Mouse (Mus musculus) layer of hippocampus, adult 2 months (tissue): ENCODE data around the gene Hephl1. TPM values are rescaled to one million over a fixed set of nuclear protein-coding genes. Genes with fewer than 3 reads are reported as not detected.

Experiments used
- DNase-seq, 2 experiments: peaks; one replicate each; pipeline ENCODE4 v3.0.0; 2022; ENCODE audit warnings: low spot score in 2 of 2
- H3K27ac ChIP-seq: fragments of 200-600 bp; 2 replicates; pipeline ENCODE4 v1.8.1; 2022
- H3K4me3 ChIP-seq: fragments of 200-600 bp; 2 replicates; pipeline ENCODE4 v1.8.1; 2022; ENCODE audit warnings: mild to moderate bottlenecking
- CTCF ChIP-seq: fragments of 200-600 bp; conservative IDR thresholded peaks from 2 replicates; pipeline ENCODE4 v1.8.1; 2022; ENCODE audit warnings: antibody characterized with exemption, mild to moderate bottlenecking, moderate library complexity
- total RNA-seq, 2 experiments: library from RNA; stranded (reverse); gene quantifications; 2 replicates each; pipeline ENCODE4 v1.2.3; 2021

Gene Hephl1
- total RNA-seq, 2 experiments from 2014 or later: not detected

DNA sequence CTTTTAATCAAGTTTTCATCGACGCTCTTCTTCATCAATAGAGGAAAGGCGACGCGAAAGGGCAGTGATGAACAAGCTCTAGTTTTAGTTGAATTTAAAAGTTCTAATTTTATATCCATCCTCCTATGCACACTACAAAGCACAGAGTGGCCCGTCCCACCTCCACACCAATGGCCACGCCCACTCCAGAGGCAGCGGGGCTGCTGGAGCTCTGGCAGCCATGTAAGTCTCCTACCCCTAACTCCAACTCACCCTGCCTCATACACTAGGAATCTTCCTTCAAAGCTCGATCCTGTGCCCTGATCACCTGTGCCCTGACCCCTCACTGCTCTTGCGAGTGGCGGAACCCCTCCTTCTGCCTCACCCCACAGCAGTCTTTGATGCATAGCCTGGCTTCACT is 70.4 kb downstream of the Hephl1 start:
- Histone ChIP-seq H3K4me3 (no peak overlapping the region), H3K27ac (no peak overlapping the region)
- no peak for DNase-seq
- no peak for TF ChIP-seq CTCF

- DNase-seq: no peak
- H3K27ac ChIP-seq: no peak overlapping the region
- TF ChIP-seq CTCF: no peak
Observed at GRCm38 (mm10) chr9:15039848-15040247, 72.1 kb downstream of the Hephl1 start.

GRCm38 (mm10) chr9:15037704-15038103 is 74.2 kb downstream of the Hephl1 start:
- no peak for TF ChIP-seq CTCF
- H3K27ac ChIP-seq: no peak overlapping the region
- no peak overlapping the region for H3K4me3 ChIP-seq
- no peak for DNase-seq

More at GRCm38 (mm10) chr9:15039848-15040247, 72.1 kb downstream of the Hephl1 start:
- H3K4me3 ChIP-seq: no peak overlapping the region

DNA sequence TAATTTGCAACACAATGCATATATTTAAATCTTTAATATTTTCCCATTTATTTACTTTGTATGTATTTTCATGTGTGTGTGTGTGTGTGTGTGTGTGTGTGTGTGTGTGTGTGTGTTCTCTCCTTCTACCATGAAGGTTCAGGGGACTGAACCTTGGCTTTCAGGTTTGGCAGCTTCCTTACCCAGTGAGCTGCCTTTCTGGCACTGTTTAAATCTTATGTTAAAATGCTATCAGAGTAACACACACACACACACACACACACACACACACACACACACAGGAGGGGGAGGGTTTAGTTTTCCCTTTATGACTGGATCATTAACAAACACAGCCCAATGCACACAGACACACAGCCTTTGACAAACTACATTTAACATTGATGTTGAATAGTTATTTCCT is 74.7 kb downstream of the Hephl1 start:
- Histone ChIP-seq H3K27ac (no peak overlapping the region), H3K4me3 (no peak overlapping the region)
- TF ChIP-seq CTCF: no peak
- DNase-seq: no peak

DNA sequence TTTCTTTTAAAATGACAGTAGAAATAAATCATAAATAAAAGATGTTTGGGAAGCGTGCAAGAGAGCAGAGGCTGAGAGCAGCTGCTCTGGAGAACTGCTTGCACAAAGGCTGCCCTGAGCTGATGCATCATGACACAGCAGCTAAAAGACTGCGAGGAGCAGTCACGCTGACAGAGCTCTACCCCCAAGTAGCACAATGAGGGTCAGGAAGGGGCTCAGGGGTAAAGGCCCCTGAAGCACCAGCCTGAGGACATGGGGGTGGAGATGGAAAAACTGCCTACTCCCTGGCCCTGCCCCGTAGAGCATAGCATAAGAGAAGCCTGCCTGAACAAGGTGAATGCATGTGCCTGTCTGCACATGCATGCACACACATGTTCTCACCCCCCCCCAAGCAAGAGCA is 75.1 kb downstream of the Hephl1 start:
- no peak for TF ChIP-seq CTCF
- no peak overlapping the region for H3K4me3 ChIP-seq
- DNase-seq: no peak
- no peak overlapping the region; the same call in 1 of the 2 replicates for H3K27ac ChIP-seq

GRCm38 (mm10) chr9:15036405-15036804 is 75.5 kb downstream of the Hephl1 start:
- H3K4me3 ChIP-seq: no peak overlapping the region
- TF ChIP-seq CTCF: no peak

DNA sequence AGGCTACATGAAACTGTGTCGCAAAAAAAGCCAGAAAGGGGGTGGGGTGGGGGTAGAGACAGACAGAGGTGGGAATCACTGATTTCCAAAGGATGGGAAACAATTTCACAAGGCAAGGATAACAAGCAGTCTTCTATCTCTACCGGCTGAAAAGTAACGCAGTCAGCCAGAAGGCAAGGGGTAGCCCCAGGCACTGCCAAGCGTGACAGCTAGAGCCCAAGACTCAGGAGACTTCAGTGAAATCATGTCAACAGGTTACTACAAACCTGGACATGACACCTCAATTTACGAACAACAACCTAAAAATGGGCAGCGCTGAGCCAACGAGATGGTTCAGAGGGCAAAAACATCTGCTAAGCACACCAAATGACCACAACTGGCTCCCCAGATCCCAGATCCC is 75.9 kb downstream of the Hephl1 start:
- Histone ChIP-seq H3K4me3 (no peak overlapping the region), H3K27ac (no peak overlapping the region)
- DNase-seq: no peak
- no peak for TF ChIP-seq CTCF

More at GRCm38 (mm10) chr9:15036405-15036804, 75.5 kb downstream of the Hephl1 start:
- no peak for DNase-seq
- no peak overlapping the region for H3K27ac ChIP-seq

DNA sequence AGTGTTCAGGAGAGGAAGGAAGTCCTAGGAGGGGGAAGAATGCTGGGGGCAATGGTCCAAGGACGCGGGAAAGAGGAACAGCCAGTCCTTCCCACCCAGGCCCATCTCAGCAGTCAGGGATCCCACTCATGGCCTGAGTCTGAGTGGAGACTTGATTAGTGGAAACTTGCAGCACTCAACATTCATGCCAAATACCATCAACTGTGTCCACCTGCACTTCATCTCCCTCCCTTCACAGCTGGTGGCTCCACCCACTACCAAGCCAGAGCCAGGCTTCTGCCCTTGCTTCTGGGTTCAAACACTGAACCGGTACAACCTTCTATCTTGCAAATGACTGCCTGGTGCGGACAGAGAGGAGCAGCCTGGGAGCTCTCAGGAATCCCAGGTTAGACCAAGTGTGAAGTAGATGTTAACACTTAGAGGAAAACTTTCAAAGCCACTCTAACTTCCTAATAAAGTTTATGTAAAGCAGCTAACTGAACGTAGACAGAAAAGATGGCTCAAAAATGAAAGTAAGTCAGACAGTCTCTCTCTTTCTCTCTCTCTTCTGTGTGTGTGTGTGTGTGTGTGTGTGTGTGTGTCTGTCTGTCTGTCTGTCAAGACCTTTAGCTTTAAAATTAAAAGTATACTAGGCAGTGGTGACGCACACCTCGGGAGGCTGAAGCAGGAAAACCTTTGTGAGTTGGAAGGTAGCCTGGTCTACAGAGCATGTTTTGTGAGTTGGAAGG is 77.2 kb downstream of the Hephl1 start:
- no peak overlapping the region for H3K4me3 ChIP-seq
- no peak for TF ChIP-seq CTCF
- H3K27ac ChIP-seq: no peak overlapping the region
- DNase-seq: no peak

- no peak overlapping the region for H3K27ac ChIP-seq
- H3K4me3 ChIP-seq: no peak overlapping the region
- DNase-seq: peak in 1 of 2 experiments; percentile 43
- TF ChIP-seq CTCF: peak; percentile 87
Observed at GRCm38 (mm10) chr9:15033568-15034160, 78.2 kb downstream of the Hephl1 start.

DNA sequence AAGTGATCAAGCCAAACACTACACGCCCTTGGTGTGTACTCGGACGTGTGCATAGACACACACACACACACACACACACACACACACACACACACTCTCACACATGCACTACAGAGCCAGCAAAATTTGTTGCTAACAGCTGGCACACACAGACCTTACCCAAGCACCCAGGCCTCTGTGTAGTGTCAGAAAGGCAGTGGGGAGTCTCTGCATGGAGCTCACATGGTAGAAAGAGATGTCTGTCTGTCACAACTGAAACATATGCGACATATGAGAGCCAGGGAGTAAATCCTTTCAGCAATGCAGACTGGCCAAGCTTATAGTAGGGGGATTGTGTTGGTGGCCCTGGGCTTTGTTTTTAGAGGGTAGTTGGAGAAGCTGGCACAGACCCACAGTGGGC is 79.1 kb downstream of the Hephl1 start:
- DNase-seq: no peak
- no peak overlapping the region for H3K27ac ChIP-seq
- H3K4me3 ChIP-seq: no peak overlapping the region
- no peak for TF ChIP-seq CTCF

DNA sequence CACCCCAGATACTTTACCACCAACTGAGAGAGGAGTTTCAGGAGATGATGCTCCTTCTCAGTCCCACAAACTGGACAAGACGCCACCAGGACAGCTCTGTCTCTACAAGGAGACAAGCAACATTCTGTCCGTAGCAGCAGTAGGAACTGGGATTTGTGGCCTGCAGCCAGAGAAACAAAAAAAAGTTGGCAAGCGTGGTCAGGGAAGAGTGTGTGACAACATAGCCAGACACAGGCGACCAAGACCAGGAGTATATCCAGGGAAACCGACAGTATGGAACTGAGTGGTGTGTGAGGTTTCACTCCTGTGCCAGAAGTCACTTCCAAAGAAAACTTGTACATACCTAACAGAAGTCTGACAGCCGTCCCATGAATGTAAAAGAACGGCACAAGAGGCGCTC is 81.1 kb downstream of the Hephl1 start:
- no peak for TF ChIP-seq CTCF
- Histone ChIP-seq H3K27ac (no peak overlapping the region), H3K4me3 (no peak overlapping the region)
- no peak for DNase-seq

- peak in 1 of 2 experiments; percentile 43 for DNase-seq
- peak; percentile 77 for TF ChIP-seq CTCF
- H3K4me3 ChIP-seq: no peak overlapping the region
- H3K27ac ChIP-seq: no peak overlapping the region
Observed at GRCm38 (mm10) chr9:15029025-15029727, 82.7 kb downstream of the Hephl1 start.

- DNase-seq: no peak
- Histone ChIP-seq H3K4me3 (no peak overlapping the region), H3K27ac (no peak overlapping the region)
- peak; percentile 61 for TF ChIP-seq CTCF
Observed at GRCm38 (mm10) chr9:15027725-15028124, 84.2 kb downstream of the Hephl1 start.

DNA sequence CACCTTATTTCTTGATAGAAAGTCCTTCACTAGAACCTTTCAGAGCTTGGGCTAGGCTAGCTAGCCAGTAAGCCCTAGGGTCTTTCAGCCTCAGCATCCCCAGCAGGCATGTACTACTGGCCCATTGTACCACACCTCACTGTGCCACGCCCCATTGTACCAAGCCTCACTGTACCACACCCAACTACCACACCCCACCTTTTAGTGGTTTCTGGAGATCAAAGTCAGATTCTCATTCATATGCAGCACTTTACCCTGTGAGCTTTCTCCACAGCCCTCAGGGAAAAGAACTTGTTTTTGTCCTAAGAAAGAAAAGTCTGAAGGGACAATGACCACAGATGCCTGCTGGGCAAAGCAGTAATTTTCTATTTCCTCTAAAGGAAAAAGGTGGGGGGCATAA is 88.9 kb downstream of the Hephl1 start:
- no peak for DNase-seq
- Histone ChIP-seq H3K4me3 (no peak overlapping the region), H3K27ac (no peak overlapping the region)
- no peak for TF ChIP-seq CTCF
